ENCODE assay signal across 17 mouse cellular contexts in the genomic region with DNA sequence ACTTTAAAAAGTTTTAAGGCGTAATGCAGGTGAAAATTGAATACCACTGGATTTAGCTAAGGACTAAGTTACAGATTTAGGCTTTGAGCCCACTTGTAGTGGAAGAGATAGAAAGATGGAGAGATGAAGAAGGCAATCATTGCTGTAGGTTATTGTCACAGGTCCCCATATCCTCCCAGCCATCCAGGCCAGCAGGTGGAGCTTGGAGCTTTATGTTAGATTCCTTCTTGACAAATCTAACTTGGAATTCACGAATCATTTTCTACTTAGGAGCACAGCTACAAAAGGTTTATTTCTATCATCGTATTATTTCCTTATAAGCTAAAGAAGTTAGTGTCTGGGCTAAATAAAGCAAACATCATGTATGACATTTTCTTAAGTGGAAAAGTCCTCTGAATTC.
DNase-seq lines count a peak whose midpoint lies in the region; ATAC-seq and TF ChIP-seq lines count a peak whose summit lies in the region.
"Had no signal": no experiment of that assay in that cellular context is flagged by ENCODE, and none has a peak within 500 bp of the region (broad histone marks: within the 10 kb centered on the region; RNA-seq: fewer than 3 reads in every experiment).

No protein-coding gene starts in this region.

- in situ Hi-C loops in Patski (cut with MboI; ENCODE audit: low pct_unique_long_range_greater_than_20kb): no loop called here

- DNase-seq in forebrain, postnatal 0 days: peak; percentile 52
- DNase-seq in layer of hippocampus, adult 2 months (ENCODE audit: low spot score in 2 of 2): peak in 1 of 2 experiments; percentile 47
- DNase-seq in layer of hippocampus, postnatal 36 days: no peak
- no peak for DNase-seq in Patski (ENCODE audit: low read depth, low spot score)
- DNase-seq in spleen, postnatal 36 days (ENCODE audit: low spot score in 2 of 2): no peak
- no peak for DNase-seq in hindbrain, embryonic 10.5 days (ENCODE audit: low spot score)
- DNase-seq: cerebellum, postnatal 25 days; gastrocnemius, postnatal 36 days; heart, postnatal 4 days; kidney, postnatal 14 days; liver, embryonic 13.5 days; thymus, postnatal 14 days had no signal

- no peaks in the 10 kb centered on the region for H3K27me3 ChIP-seq in forebrain, postnatal 0 days (ENCODE audit: insufficient read depth, low read length)
- no peaks in the 10 kb centered on the region for H3K27me3 ChIP-seq in forebrain, embryonic 12.5 days
- H3K27me3 ChIP-seq in Patski: no peaks in the 10 kb centered on the region
- no peaks in the 10 kb centered on the region for H3K27me3 ChIP-seq in hindbrain, embryonic 10.5 days (ENCODE audit: insufficient read depth, poor library complexity, severe bottlenecking)
- H3K27me3 ChIP-seq: heart, embryonic 13.5 days; liver, embryonic 13.5 days had no signal

- POLR2A ChIA-PET in Patski (lab: Charles Lee): no interaction called here

- 79% methylated on average over 3 of the region's 3 CpGs for WGBS in forebrain, postnatal 0 days
- 89% methylated on average over 3 of the region's 3 CpGs for WGBS in forebrain, embryonic 12.5 days
- 90% methylated on average over 3 of the region's 3 CpGs for WGBS in hindbrain, embryonic 10.5 days

- no peaks in the 10 kb centered on the region for H3K4me1 ChIP-seq in forebrain, postnatal 0 days (ENCODE audit: insufficient read depth)
- no peaks in the 10 kb centered on the region for H3K4me1 ChIP-seq in forebrain, embryonic 12.5 days
- H3K4me1 ChIP-seq in hindbrain, embryonic 10.5 days (replicated peaks): no peaks in the 10 kb centered on the region
- H3K4me1 ChIP-seq: heart, embryonic 13.5 days; limb, embryonic 10.5 days; liver, embryonic 13.5 days had no signal

- no peak overlapping the region for H3K9ac ChIP-seq in forebrain, postnatal 0 days
- H3K9ac ChIP-seq in forebrain, embryonic 12.5 days: no peak overlapping the region
- H3K9ac ChIP-seq: heart, embryonic 13.5 days; liver, embryonic 13.5 days had no signal

- ATAC-seq in forebrain, postnatal 0 days: no peak
- no peak for ATAC-seq in forebrain, embryonic 12.5 days (ENCODE audit: low FRiP score)
- no peak for ATAC-seq in Patski
- ATAC-seq in frontal cortex, adult (ENCODE audit: low TSS enrichment): peak; percentile 70
- ATAC-seq: inflammation-experienced regulatory T-cells, adult 6 months had no signal

- H3K4me3 ChIP-seq in forebrain, postnatal 0 days (ENCODE audit: low read depth, low read length): no peak overlapping the region
- H3K4me3 ChIP-seq in forebrain, embryonic 12.5 days (replicated peaks): no peak overlapping the region
- no peak overlapping the region for H3K4me3 ChIP-seq in layer of hippocampus, adult 2 months
- no peak overlapping the region for H3K4me3 ChIP-seq in hindbrain, embryonic 10.5 days
- H3K4me3 ChIP-seq: heart, embryonic 13.5 days; limb, embryonic 10.5 days; liver, embryonic 13.5 days had no signal

- H3K9me3 ChIP-seq in forebrain, postnatal 0 days (ENCODE audit: low read length): no peaks in the 10 kb centered on the region
- no peaks in the 10 kb centered on the region for H3K9me3 ChIP-seq in forebrain, embryonic 12.5 days
- H3K9me3 ChIP-seq in hindbrain, embryonic 10.5 days: no peaks in the 10 kb centered on the region
- H3K9me3 ChIP-seq: heart, embryonic 13.5 days; limb, embryonic 10.5 days had no signal

- H3K4me2 ChIP-seq in forebrain, postnatal 0 days (ENCODE audit: low read depth): no peak overlapping the region
- H3K4me2 ChIP-seq in forebrain, embryonic 12.5 days: no peak overlapping the region
- H3K4me2 ChIP-seq: heart, embryonic 13.5 days; liver, embryonic 13.5 days had no signal

- H3K27ac ChIP-seq in forebrain, postnatal 0 days (ENCODE audit: low read depth, low read length): no peak overlapping the region
- H3K27ac ChIP-seq in forebrain, embryonic 12.5 days: no peak overlapping the region
- no peak overlapping the region for H3K27ac ChIP-seq in layer of hippocampus, adult 2 months
- no peak overlapping the region for H3K27ac ChIP-seq in hindbrain, embryonic 10.5 days
- H3K27ac ChIP-seq: heart, embryonic 13.5 days; limb, embryonic 10.5 days; liver, embryonic 13.5 days had no signal

- CTCF ChIA-PET in Patski (lab: Charles Lee): interaction anchor here (0.7 to 1.5 kb wide), 2 partner anchors 11 to 17 kb away, joined by 3 to 4 read pairs; no protein-coding TSS in a partner anchor

- H3K36me3 ChIP-seq in forebrain, postnatal 0 days (ENCODE audit: insufficient read depth): no peaks in the 10 kb centered on the region
- no peaks in the 10 kb centered on the region for H3K36me3 ChIP-seq in forebrain, embryonic 12.5 days (replicated peaks)
- no peaks in the 10 kb centered on the region for H3K36me3 ChIP-seq in hindbrain, embryonic 10.5 days
- H3K36me3 ChIP-seq: heart, embryonic 13.5 days; limb, embryonic 10.5 days; liver, embryonic 13.5 days had no signal

- peak; percentile 58 for TF ChIP-seq CTCF in forebrain, postnatal 0 days (IDR thresholded peaks at IDR 0.05; ENCODE audit: low read depth)
- peak; percentile 75 for TF ChIP-seq CTCF in layer of hippocampus, adult 2 months (conservative IDR thresholded peaks at IDR 0.05)
- peak; percentile 50 for TF ChIP-seq CTCF in Patski (IDR thresholded peaks at IDR 0.05)
